Mouse (Mus musculus) frontal cortex, adult (tissue): ENCODE measurements around the gene Zc3h4.

Experiments used
- ATAC-seq: cut with Nextera tagmentation; 2 replicates; pipeline ENCODE4 v1.9.2; 2017; ENCODE audit warnings: mild to moderate bottlenecking, moderate library complexity, mixed read lengths; ENCODE audit not compliant: low TSS enrichment

The Zc3h4 gene

GRCm38 (mm10) chr7:16399820-16400688 is 656 bp upstream of the Zc3h4 start:
- peak; percentile 73 for ATAC-seq

DNA sequence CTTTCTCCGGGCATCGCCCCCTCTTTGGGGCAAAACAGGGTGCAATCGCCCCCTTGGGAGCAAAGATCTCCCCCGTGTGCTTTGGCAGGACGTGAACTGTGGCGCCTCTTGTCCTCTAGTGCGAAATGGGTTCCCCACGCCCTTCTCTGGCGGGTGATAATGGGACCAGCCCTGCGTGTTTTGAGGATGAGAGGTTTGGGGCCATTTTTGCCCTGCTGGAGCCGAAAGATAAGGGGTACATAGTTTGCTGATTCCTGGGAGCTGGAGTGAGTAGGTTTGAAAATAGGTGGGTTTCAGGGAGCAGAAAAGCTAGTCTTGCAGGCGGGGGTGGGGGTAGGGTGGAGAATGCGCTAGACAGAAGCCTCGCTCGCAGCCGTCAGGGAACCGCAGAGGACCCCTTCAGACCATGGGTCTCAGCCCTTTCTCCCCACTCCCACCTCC is 1.3 kb downstream of the Zc3h4 start:
- no peak for ATAC-seq

- ATAC-seq = no peak
Measured at GRCm38 (mm10) chr7:16402449-16402848, 1.7 kb downstream of the Zc3h4 start.

DNA sequence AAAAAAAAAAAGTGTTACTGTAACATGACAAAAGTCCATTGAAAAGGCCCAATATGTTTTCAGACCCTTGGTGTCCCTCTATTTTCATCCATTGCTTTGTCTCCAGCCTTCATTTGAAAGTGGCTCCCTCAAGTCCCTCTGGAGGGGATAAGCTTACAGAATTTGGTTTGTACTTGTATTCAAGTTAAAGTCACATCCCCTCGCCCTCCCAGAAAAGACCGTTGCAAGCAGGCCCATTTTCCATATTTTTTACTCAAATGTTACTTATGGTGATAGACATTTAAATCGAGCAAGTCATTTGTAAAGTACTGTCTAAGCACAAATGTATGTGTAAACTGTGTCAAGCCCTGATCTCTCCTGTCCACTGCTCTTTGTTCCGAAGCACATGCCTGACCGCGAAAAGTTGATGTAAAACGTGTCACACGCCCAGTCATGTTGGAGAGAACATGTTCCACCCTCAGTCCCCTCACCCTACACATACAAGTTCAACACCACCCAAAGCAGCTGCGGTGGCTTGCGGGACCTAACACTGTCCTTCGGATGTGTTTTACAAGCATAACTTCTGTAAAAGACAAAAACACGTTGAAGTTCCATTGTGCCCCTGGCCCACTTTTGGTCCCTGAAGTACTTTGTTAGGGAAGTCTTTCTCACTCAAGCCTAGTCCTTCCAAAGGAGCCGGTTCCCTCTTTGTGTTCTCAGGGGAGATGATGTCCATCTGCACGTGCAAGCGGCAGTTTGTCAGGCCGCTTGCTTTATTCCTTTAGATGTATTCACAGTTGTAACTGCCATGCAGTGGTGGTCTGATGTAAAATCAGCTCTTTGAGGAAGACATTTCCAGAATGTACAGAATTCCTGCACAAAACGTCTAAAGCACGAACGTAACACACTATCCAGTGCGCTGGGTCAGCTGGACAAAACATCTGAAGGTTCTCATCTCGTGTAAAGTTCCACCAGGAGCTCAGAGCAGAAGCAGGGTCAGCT is 2.5 kb downstream of the Zc3h4 start:
- ATAC-seq = no peak

DNA sequence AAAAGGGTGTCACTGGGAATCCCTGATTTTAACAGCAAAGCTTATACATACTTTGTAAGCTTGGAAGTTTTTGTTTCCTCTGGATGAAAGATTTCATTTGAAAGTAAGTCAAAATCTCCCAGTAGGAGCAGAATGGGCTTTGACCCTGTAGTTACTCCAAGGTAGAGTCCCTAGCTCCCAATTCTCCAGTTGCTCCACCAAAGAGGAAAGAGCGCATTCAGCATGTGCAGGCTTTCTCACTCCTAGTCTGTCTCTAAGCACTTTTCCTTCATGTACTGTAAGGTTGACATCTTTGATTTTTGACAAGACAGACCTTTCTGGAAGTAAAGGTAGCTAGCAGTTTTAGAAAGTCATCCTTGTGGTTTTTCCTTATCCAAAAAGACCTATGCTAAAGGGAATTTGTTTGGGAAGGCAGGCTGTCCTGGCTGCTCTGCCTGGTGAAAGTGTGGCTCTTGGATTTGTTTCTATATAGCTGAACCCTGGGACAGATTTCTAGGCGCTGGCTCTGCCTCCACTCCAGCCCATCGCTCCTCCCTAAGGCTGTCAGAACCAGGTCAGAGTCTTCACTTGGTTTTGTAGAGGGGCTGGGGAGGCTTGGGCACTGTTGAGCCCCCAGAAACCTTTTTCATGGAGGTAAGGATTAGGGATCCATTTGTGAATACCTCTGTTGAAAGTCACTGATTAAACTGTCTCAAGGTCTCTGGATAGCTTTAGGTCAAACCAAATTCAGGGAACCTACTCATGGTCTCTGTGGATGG is 3.8 kb downstream of the Zc3h4 start:
- no peak for ATAC-seq

GRCm38 (mm10) chr7:16405073-16405455 is 4.4 kb downstream of the Zc3h4 start:
- ATAC-seq = no peak

GRCm38 (mm10) chr7:16405516-16406351 is 5.0 kb downstream of the Zc3h4 start:
- ATAC-seq = peak; percentile 24

- ATAC-seq = no peak
Measured at GRCm38 (mm10) chr7:16406978-16407377, 6.3 kb downstream of the Zc3h4 start.

GRCm38 (mm10) chr7:16411100-16411499 is 10.4 kb downstream of the Zc3h4 start:
- no peak for ATAC-seq

- ATAC-seq = no peak
Measured at GRCm38 (mm10) chr7:16412220-16412896, 11.6 kb downstream of the Zc3h4 start.

- ATAC-seq = no peak
Measured at GRCm38 (mm10) chr7:16412930-16413329, 12.2 kb downstream of the Zc3h4 start.

- ATAC-seq = no peak
Measured at GRCm38 (mm10) chr7:16415426-16415825, 14.7 kb downstream of the Zc3h4 start.

- ATAC-seq = no peak
Measured at GRCm38 (mm10) chr7:16417141-16417771, 16.5 kb downstream of the Zc3h4 start.

DNA sequence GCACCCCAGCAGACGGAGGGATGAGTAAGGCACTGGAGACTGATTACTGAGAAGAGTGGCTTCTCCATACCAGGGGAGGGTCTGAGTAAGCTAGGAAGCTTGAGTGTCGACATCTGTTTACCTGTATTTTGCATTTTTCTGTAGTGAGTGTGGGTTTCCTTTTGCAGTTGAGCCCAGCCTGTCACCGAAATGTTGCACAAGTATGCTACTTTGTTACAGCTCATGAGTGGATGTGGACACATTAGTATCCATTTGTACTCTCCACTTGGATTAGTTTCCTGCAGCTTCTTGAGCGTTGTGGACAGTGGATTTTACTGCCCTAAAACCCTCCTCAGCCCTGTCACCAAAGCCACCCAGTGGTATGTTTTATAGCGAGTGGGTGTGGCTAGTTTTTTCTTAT is 18.0 kb downstream of the Zc3h4 start:
- ATAC-seq = no peak

DNA sequence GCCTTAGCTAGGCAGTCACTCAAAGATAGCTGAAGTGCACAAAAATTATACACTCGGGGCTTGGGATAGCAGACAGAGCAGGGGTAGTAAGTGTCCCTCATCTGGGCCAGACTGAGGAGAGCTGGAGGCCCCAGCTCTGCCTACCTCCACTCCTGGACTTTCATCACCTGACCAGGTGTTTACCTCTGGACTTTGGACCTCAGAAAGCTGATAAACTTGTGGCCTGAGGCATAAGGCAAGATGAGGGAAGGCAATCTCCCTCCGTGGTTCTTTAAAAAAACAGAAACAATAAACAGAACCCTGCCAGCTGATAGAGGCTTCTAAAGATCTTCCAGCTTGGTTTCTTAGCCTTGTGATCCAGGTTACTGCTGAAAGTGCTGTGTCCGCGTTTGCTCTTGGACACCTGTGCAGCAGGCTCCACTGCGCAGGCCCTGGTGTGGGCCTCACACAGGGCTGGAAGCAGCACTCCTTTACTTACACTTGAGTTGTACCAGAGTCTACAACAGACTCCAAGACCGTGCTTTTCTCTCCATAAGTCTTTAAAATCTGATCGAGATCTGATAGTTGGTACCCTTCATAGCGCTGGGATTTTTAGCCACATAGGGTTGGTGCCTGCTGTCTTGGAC is 19.9 kb downstream of the Zc3h4 start:
- ATAC-seq = no peak

- no peak for ATAC-seq
Measured at GRCm38 (mm10) chr7:16422222-16422856, 21.6 kb downstream of the Zc3h4 start.

DNA sequence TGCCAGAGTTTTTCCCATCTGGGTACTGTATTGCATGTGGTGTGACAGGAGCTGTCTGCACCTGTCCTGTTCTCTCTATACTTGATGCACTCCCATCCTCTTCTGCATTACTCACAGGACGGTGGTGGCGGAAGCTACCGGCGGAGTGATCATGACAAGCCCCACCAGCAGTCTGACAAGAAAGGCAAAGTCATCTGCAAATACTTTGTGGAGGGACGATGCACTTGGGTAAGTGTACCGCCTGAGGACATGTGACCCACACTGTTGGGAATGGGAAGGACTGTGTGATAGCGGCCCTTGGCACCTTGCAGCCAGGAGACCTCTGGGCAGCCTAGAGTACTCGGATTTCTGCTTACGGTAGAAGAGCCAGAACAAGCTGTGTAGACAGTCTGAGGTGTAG is 23.0 kb downstream of the Zc3h4 start:
- ATAC-seq = no peak

- no peak for ATAC-seq
Measured at GRCm38 (mm10) chr7:16425721-16426120, 25.0 kb downstream of the Zc3h4 start.
